Mouse (Mus musculus) stomach, embryonic 14.5 days (tissue): ENCODE data around the gene Krtap19-2. TPM values are rescaled to one million over a fixed set of nuclear protein-coding genes. Genes with fewer than 3 reads are reported as not detected.

ENCODE experiments used
- ATAC-seq: fragments of 200-750 bp; cut with Nextera tagmentation; 2 replicates; pipeline ENCODE4 v1.8.0; 2017; ENCODE audit warnings: low read depth, moderate TSS enrichment; ENCODE audit not compliant: insufficient number of reproducible peaks, insufficient read depth, low FRiP score
- H3K27ac ChIP-seq: fragments of 300-500 bp; sonication (generic); 2 replicates; pipeline ENCODE4 v1.5.1; 2014; ENCODE audit warnings: mild to moderate bottlenecking, low read length, moderate library complexity, mixed read lengths
- H3K27me3 ChIP-seq: fragments of 300-500 bp; sonication (generic); 2 replicates; pipeline ENCODE4 v1.6.1; 2014; ENCODE audit warnings: low read length, control low read depth, mixed read lengths; ENCODE audit not compliant: control insufficient read depth, insufficient read depth
- H3K36me3 ChIP-seq: fragments of 300-500 bp; sonication (generic); 2 replicates; pipeline ENCODE4 v1.6.1; 2014; ENCODE audit warnings: mild to moderate bottlenecking, control low read depth, low read length, moderate library complexity, mixed read lengths; ENCODE audit not compliant: control insufficient read depth, insufficient read depth
- H3K4me1 ChIP-seq: fragments of 300-500 bp; sonication (generic); 2 replicates; pipeline ENCODE4 v1.6.1; 2014; ENCODE audit warnings: low read length, control low read depth, mixed read lengths; ENCODE audit not compliant: control insufficient read depth, insufficient read depth
- H3K4me2 ChIP-seq: fragments of 300-500 bp; sonication (generic); replicated peaks from 2 replicates; pipeline ENCODE4 v1.6.1; 2014; ENCODE audit warnings: low read depth, low read length, control low read depth
- H3K4me3 ChIP-seq: fragments of 300-500 bp; sonication (generic); 2 replicates; pipeline ENCODE4 v1.5.1; 2014; ENCODE audit warnings: low read depth, low read length, control low read depth
- H3K9ac ChIP-seq: fragments of 300-500 bp; sonication (generic); replicated peaks from 2 replicates; pipeline ENCODE4 v1.6.1; 2014; ENCODE audit warnings: low read depth, mild to moderate bottlenecking, control low read depth, low read length, moderate library complexity, mixed read lengths
- H3K9me3 ChIP-seq: fragments of 300-500 bp; sonication (generic); 2 replicates; pipeline ENCODE4 v1.6.1; 2016; ENCODE audit warnings: low read depth, low read length, control low read depth; ENCODE audit not compliant: control insufficient read depth
- WGBS: fragments of 180-500 bp; shearing (Covaris S2); extraction: QIAGEN DNeasy Blood & Tissue Kit; methylation state at CpG from one replicate; pipeline ENCODE4 v1.1.7; 2014; 5-methylcytosine and 5-hydroxymethylcytosine counted together
- polyA plus RNA-seq: library from polyadenylated mRNA; unstranded; fragments of >200 nt; fragmentation: Nextera tagmentation; extraction: Ambion mirVana; gene quantifications from 2 replicates; pipeline ENCODE4 v1.2.1, GENCODE M21; 2014

Gene Krtap19-2
- polyA plus RNA-seq: not detected in 2 replicates

GRCm38 (mm10) chr16:88874169-88874568 lies at the start of gene Krtap19-2:
Gene Krtap19-2, minus strand, starts transcription at chr16:88874269.
- H3K4me2 ChIP-seq: no peak within 1 kb of the TSS
- no peaks in the 10 kb centered on the region for H3K27me3 ChIP-seq
- no peaks in the 10 kb centered on the region for H3K36me3 ChIP-seq
- no peak for ATAC-seq
- H3K4me3 ChIP-seq: no peak within 1 kb of the TSS
- no peak within 1 kb of the TSS for H3K27ac ChIP-seq
- no peak within 1 kb of the TSS for H3K9ac ChIP-seq
- no peaks in the 10 kb centered on the region for H3K4me1 ChIP-seq
- WGBS: 96% methylated on average over 3 of the region's 3 CpGs
- H3K9me3 ChIP-seq: no peaks in the 10 kb centered on the region

GRCm38 (mm10) chr16:88896357-88896756 lies 22.3 kb upstream of the Krtap19-2 start, which contains the start of gene Krtap19-5:
Gene Krtap19-5, minus strand, starts transcription at chr16:88896457.
- ATAC-seq: no peak
- H3K9me3 ChIP-seq: no peaks in the 10 kb centered on the region
- no peaks in the 10 kb centered on the region for H3K36me3 ChIP-seq
- 92% methylated on average over 6 of the region's 6 CpGs for WGBS
- no peak within 1 kb of the TSS for H3K4me2 ChIP-seq
- H3K4me3 ChIP-seq: no peak within 1 kb of the TSS
- no peaks in the 10 kb centered on the region for H3K4me1 ChIP-seq
- no peaks in the 10 kb centered on the region for H3K27me3 ChIP-seq
- H3K27ac ChIP-seq: no peak within 1 kb of the TSS
- no peak within 1 kb of the TSS for H3K9ac ChIP-seq

- 84% methylated on average over 6 of the region's 6 CpGs for WGBS
- Histone ChIP-seq H3K36me3 (no peaks in the 10 kb centered on the region), H3K9me3 (no peaks in the 10 kb centered on the region), H3K27me3 (no peaks in the 10 kb centered on the region), H3K4me1 (no peaks in the 10 kb centered on the region), H3K9ac (no peak overlapping the region), H3K27ac (no peak overlapping the region), H3K4me2 (no peak overlapping the region), H3K4me3 (no peak overlapping the region)
- ATAC-seq: no peak
These were observed 12.8 kb upstream of the Krtap19-2 start for GRCm38 (mm10) chr16:88886870-88887269.

GRCm38 (mm10) chr16:88884989-88885388 lies 10.9 kb upstream of the Krtap19-2 start, which contains the start of gene Krtap19-4:
Gene Krtap19-4, minus strand, starts transcription at chr16:88885089.
- Histone ChIP-seq H3K4me3 (no peak within 1 kb of the TSS), H3K36me3 (no peaks in the 10 kb centered on the region), H3K9me3 (no peaks in the 10 kb centered on the region), H3K9ac (no peak within 1 kb of the TSS), H3K27ac (no peak within 1 kb of the TSS), H3K4me2 (no peak within 1 kb of the TSS), H3K4me1 (no peaks in the 10 kb centered on the region), H3K27me3 (no peaks in the 10 kb centered on the region)
- ATAC-seq: no peak
- 88% methylated on average over 5 of the region's 5 CpGs for WGBS

- no peaks in the 10 kb centered on the region for H3K36me3 ChIP-seq
- H3K27me3 ChIP-seq: no peaks in the 10 kb centered on the region
- H3K9ac ChIP-seq: no peak within 1 kb of the TSS
- no peak within 1 kb of the TSS for H3K4me3 ChIP-seq
- no peaks in the 10 kb centered on the region for H3K4me1 ChIP-seq
- no peaks in the 10 kb centered on the region for H3K9me3 ChIP-seq
- WGBS: 81% methylated on average over 2 of the region's 2 CpGs
- H3K4me2 ChIP-seq: no peak within 1 kb of the TSS
- no peak for ATAC-seq
- no peak within 1 kb of the TSS for H3K27ac ChIP-seq
These were observed 3.9 kb upstream of the Krtap19-2 start, which contains the start of gene Krtap19-3 for GRCm38 (mm10) chr16:88877938-88878337. Gene Krtap19-3, minus strand, starts transcription at chr16:88878038.

GRCm38 (mm10) chr16:88869311-88869710 lies 4.8 kb downstream of the Krtap19-2 start, which contains the start of gene Krtap19-1:
Gene Krtap19-1, minus strand, starts transcription at chr16:88869411.
- no peak within 1 kb of the TSS for H3K9ac ChIP-seq
- no peaks in the 10 kb centered on the region for H3K36me3 ChIP-seq
- no peaks in the 10 kb centered on the region for H3K4me1 ChIP-seq
- no peak within 1 kb of the TSS for H3K4me2 ChIP-seq
- H3K9me3 ChIP-seq: no peaks in the 10 kb centered on the region
- no peak within 1 kb of the TSS for H3K27ac ChIP-seq
- no peak for ATAC-seq
- WGBS: 89% methylated on average over 6 of the region's 6 CpGs
- H3K4me3 ChIP-seq: no peak within 1 kb of the TSS
- H3K27me3 ChIP-seq: no peaks in the 10 kb centered on the region

GRCm38 (mm10) chr16:88864887-88865407 lies 9.1 kb downstream of the Krtap19-2 start:
- no peak overlapping the region for H3K27ac ChIP-seq
- no peaks in the 10 kb centered on the region for H3K9me3 ChIP-seq
- H3K4me2 ChIP-seq: no peak overlapping the region
- H3K4me1 ChIP-seq: no peaks in the 10 kb centered on the region
- H3K36me3 ChIP-seq: no peaks in the 10 kb centered on the region
- no peak overlapping the region for H3K4me3 ChIP-seq
- no peak for ATAC-seq
- 77% methylated on average over 4 of the region's 4 CpGs for WGBS
- H3K9ac ChIP-seq: no peak overlapping the region
- H3K27me3 ChIP-seq: no peaks in the 10 kb centered on the region

- Histone ChIP-seq H3K9ac (no peak overlapping the region), H3K4me2 (no peak overlapping the region), H3K27ac (no peak overlapping the region), H3K4me3 (no peak overlapping the region), H3K4me1 (no peaks in the 10 kb centered on the region), H3K27me3 (no peaks in the 10 kb centered on the region), H3K36me3 (no peaks in the 10 kb centered on the region), H3K9me3 (no peaks in the 10 kb centered on the region)
- WGBS: 11% methylated on average over 5 of the region's 5 CpGs
- ATAC-seq: no peak
These were observed 22.6 kb downstream of the Krtap19-2 start for GRCm38 (mm10) chr16:88851450-88851849.

- Histone ChIP-seq H3K9me3 (no peaks in the 10 kb centered on the region), H3K4me1 (no peaks in the 10 kb centered on the region), H3K27ac (no peak overlapping the region), H3K4me2 (no peak overlapping the region), H3K36me3 (no peaks in the 10 kb centered on the region), H3K27me3 (no peaks in the 10 kb centered on the region), H3K9ac (no peak overlapping the region), H3K4me3 (no peak overlapping the region)
- ATAC-seq: no peak
- WGBS: 79% methylated on average over 4 of the region's 4 CpGs
These were observed 25.5 kb downstream of the Krtap19-2 start for GRCm38 (mm10) chr16:88848558-88848957.
